Mouse (Mus musculus): ENCODE results near the gene Acot2. TPM values are rescaled to one million over a fixed set of nuclear protein-coding genes. Genes with fewer than 3 reads are reported as not detected.
A peak's percentile ranks its signal among the peaks of the same experiment; 100 is the strongest.

Gene Acot2
- total RNA-seq, 1 experiment: 3.7 TPM

DNA sequence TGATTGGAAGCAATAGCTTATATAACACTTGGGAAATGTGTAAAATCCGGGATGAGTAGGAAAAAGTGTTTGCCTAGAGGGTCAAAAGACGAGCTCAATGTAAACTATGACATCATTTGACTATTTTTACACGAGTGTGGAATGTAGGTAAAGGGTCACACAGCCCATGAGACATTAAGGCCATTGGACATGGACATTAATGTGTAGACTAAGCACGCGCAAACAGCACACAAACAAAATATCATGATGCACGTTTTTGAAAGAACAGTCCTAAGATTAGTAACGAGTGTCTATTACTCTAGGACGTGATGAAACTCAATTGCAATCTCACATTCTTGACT lies 449 bp upstream of the Acot2 start:
- no peak for DNase-seq (ENCODE audit: low read depth, low spot score)
- Histone ChIP-seq H3K9ac (ENCODE audit: insufficient read depth, low read depth, low read length, poor library complexity, severe bottlenecking) (no peak overlapping the region), H3K4me3 (ENCODE audit: insufficient read depth in 1 of 2, low read depth in 1 of 2, low read length in 2 of 2, poor library complexity in 1 of 2, severe bottlenecking in 1 of 2) (peak overlapping the region in 1 of 2 experiments; percentile 71; a peak in 2 of 4 replicates), H3K27ac (ENCODE audit: insufficient read depth, low read depth, low read length, poor library complexity, severe bottlenecking) (no peak overlapping the region), H3K36me3 (ENCODE audit: control insufficient read depth, insufficient read depth, low read length, poor library complexity, severe bottlenecking) (no peaks in the 10 kb centered on the region), H3K4me1 (ENCODE audit: control insufficient read depth in 2 of 2, insufficient read depth in 2 of 2, low read length in 2 of 2, poor library complexity in 1 of 2) (peaks cover 1 to 5% of the 10 kb centered on the region in 2 experiments; a peak in 1 of 4 replicates), H3K9me3 (ENCODE audit: control insufficient read depth, insufficient read depth, low read depth, low read length) (no peaks in the 10 kb centered on the region)
- TF ChIP-seq MAFK (IDR thresholded peaks at IDR 0.05; ENCODE audit: insufficient read depth, low read depth, low read length) (no peak), ZNF384 (IDR thresholded peaks at IDR 0.05; ENCODE audit: low read depth, low read length) (no peak), CHD2 (IDR thresholded peaks at IDR 0.05; ENCODE audit: low read depth, low read length) (no peak), HCFC1 (IDR thresholded peaks at IDR 0.05; ENCODE audit: borderline replicate concordance, insufficient read depth, low read length) (no peak), ZC3H11A (IDR thresholded peaks at IDR 0.05; ENCODE audit: borderline replicate concordance, low read depth, low read length) (no peak)
- in situ Hi-C loops (cut with MboI; ENCODE audit: low sequenced_read_pairs in 2 of 2, unreplicated experiment in 2 of 2): loop anchor here (5.0 kb wide), 2 partner anchors 1720 to 1730 kb away; no protein-coding TSS in a partner anchor

- peak overlapping the region; percentile 71 for H3K4me3 ChIP-seq (ENCODE audit: insufficient read depth in 1 of 2, low read depth in 1 of 2, low read length in 2 of 2, poor library complexity in 1 of 2, severe bottlenecking in 1 of 2)
- no peaks in the 10 kb centered on the region for H3K9me3 ChIP-seq (ENCODE audit: control insufficient read depth, insufficient read depth, low read depth, low read length)
- DNase-seq (ENCODE audit: low read depth, low spot score): no peak
- TF ChIP-seq ZC3H11A (IDR thresholded peaks at IDR 0.05; ENCODE audit: borderline replicate concordance, low read depth, low read length): no peak
- TF ChIP-seq HCFC1 (IDR thresholded peaks at IDR 0.05; ENCODE audit: borderline replicate concordance, insufficient read depth, low read length): no peak
- no peak for TF ChIP-seq MAFK (IDR thresholded peaks at IDR 0.05; ENCODE audit: insufficient read depth, low read depth, low read length)
- TF ChIP-seq CHD2 (IDR thresholded peaks at IDR 0.05; ENCODE audit: low read depth, low read length): no peak
- TF ChIP-seq ZNF384 (IDR thresholded peaks at IDR 0.05; ENCODE audit: low read depth, low read length): no peak
- H3K4me1 ChIP-seq (ENCODE audit: control insufficient read depth in 2 of 2, insufficient read depth in 2 of 2, low read length in 2 of 2, poor library complexity in 1 of 2): peaks cover 1 to 5% of the 10 kb centered on the region in 2 experiments; a peak in 1 of 4 replicates
- no peaks in the 10 kb centered on the region for H3K36me3 ChIP-seq (ENCODE audit: control insufficient read depth, insufficient read depth, low read length, poor library complexity, severe bottlenecking)
- in situ Hi-C loops (cut with MboI; ENCODE audit: low sequenced_read_pairs in 2 of 2, unreplicated experiment in 2 of 2): loop anchor here (5.0 kb wide), 2 partner anchors 1719 to 1729 kb away; no protein-coding TSS in a partner anchor
- H3K27ac ChIP-seq (ENCODE audit: insufficient read depth, low read depth, low read length, poor library complexity, severe bottlenecking): no peak overlapping the region
- peak overlapping the region; percentile 79; the same call in 1 of the 2 replicates for H3K9ac ChIP-seq (ENCODE audit: insufficient read depth, low read depth, low read length, poor library complexity, severe bottlenecking)
These were observed 822 bp downstream of the Acot2 start for GRCm38 (mm10) chr12:83988483-83988882.

GRCm38 (mm10) chr12:83989378-83989777 lies 1.7 kb downstream of the Acot2 start:
- Histone ChIP-seq H3K4me1 (ENCODE audit: control insufficient read depth in 2 of 2, insufficient read depth in 2 of 2, low read length in 2 of 2, poor library complexity in 1 of 2) (peaks cover 1 to 5% of the 10 kb centered on the region in 2 experiments; a peak in 1 of 4 replicates), H3K36me3 (ENCODE audit: control insufficient read depth, insufficient read depth, low read length, poor library complexity, severe bottlenecking) (no peaks in the 10 kb centered on the region), H3K9ac (ENCODE audit: insufficient read depth, low read depth, low read length, poor library complexity, severe bottlenecking) (no peak overlapping the region), H3K9me3 (ENCODE audit: control insufficient read depth, insufficient read depth, low read depth, low read length) (no peaks in the 10 kb centered on the region), H3K4me3 (ENCODE audit: insufficient read depth in 1 of 2, low read depth in 1 of 2, low read length in 2 of 2, poor library complexity in 1 of 2, severe bottlenecking in 1 of 2) (no peak overlapping the region), H3K27ac (ENCODE audit: insufficient read depth, low read depth, low read length, poor library complexity, severe bottlenecking) (no peak overlapping the region)
- no peak for TF ChIP-seq HCFC1 (IDR thresholded peaks at IDR 0.05; ENCODE audit: borderline replicate concordance, insufficient read depth, low read length)
- no peak for TF ChIP-seq MAFK (IDR thresholded peaks at IDR 0.05; ENCODE audit: insufficient read depth, low read depth, low read length)
- no peak for TF ChIP-seq ZC3H11A (IDR thresholded peaks at IDR 0.05; ENCODE audit: borderline replicate concordance, low read depth, low read length)
- TF ChIP-seq CHD2 (IDR thresholded peaks at IDR 0.05; ENCODE audit: low read depth, low read length): no peak
- no peak for TF ChIP-seq ZNF384 (IDR thresholded peaks at IDR 0.05; ENCODE audit: low read depth, low read length)
- in situ Hi-C loops (cut with MboI; ENCODE audit: low sequenced_read_pairs in 2 of 2, unreplicated experiment in 2 of 2): loop anchor here (5.0 kb wide), 2 partner anchors 1718 to 1728 kb away; no protein-coding TSS in a partner anchor
- no peak for DNase-seq (ENCODE audit: low read depth, low spot score)

GRCm38 (mm10) chr12:83997221-83997620 lies 9.6 kb downstream of the Acot2 start:
- in situ Hi-C loops (cut with MboI; ENCODE audit: low sequenced_read_pairs in 2 of 2, unreplicated experiment in 2 of 2): no loop called here
- Histone ChIP-seq H3K4me1 (ENCODE audit: control insufficient read depth in 2 of 2, insufficient read depth in 2 of 2, low read length in 2 of 2, poor library complexity in 1 of 2) (no peaks in the 10 kb centered on the region; a peak in 1 of 4 replicates), H3K27ac (ENCODE audit: insufficient read depth, low read depth, low read length, poor library complexity, severe bottlenecking) (no peak overlapping the region), H3K9ac (ENCODE audit: insufficient read depth, low read depth, low read length, poor library complexity, severe bottlenecking) (no peak overlapping the region), H3K36me3 (ENCODE audit: control insufficient read depth, insufficient read depth, low read length, poor library complexity, severe bottlenecking) (no peaks in the 10 kb centered on the region), H3K4me3 (ENCODE audit: insufficient read depth in 1 of 2, low read depth in 1 of 2, low read length in 2 of 2, poor library complexity in 1 of 2, severe bottlenecking in 1 of 2) (no peak overlapping the region), H3K9me3 (ENCODE audit: control insufficient read depth, insufficient read depth, low read depth, low read length) (no peaks in the 10 kb centered on the region)
- TF ChIP-seq ZNF384 (IDR thresholded peaks at IDR 0.05; ENCODE audit: low read depth, low read length) (no peak), ZC3H11A (IDR thresholded peaks at IDR 0.05; ENCODE audit: borderline replicate concordance, low read depth, low read length) (no peak), HCFC1 (IDR thresholded peaks at IDR 0.05; ENCODE audit: borderline replicate concordance, insufficient read depth, low read length) (no peak), MAFK (IDR thresholded peaks at IDR 0.05; ENCODE audit: insufficient read depth, low read depth, low read length) (no peak), CHD2 (IDR thresholded peaks at IDR 0.05; ENCODE audit: low read depth, low read length) (no peak)
- DNase-seq (ENCODE audit: low read depth, low spot score): no peak
